Mouse (Mus musculus): ENCODE results near the gene Tomm34. TPM values are rescaled to one million over a fixed set of nuclear protein-coding genes. Genes with fewer than 3 reads are reported as not detected.

The Tomm34 gene
- total and polyA plus RNA-seq, 2 experiments, result 6.0 to 13.8 TPM

DNA sequence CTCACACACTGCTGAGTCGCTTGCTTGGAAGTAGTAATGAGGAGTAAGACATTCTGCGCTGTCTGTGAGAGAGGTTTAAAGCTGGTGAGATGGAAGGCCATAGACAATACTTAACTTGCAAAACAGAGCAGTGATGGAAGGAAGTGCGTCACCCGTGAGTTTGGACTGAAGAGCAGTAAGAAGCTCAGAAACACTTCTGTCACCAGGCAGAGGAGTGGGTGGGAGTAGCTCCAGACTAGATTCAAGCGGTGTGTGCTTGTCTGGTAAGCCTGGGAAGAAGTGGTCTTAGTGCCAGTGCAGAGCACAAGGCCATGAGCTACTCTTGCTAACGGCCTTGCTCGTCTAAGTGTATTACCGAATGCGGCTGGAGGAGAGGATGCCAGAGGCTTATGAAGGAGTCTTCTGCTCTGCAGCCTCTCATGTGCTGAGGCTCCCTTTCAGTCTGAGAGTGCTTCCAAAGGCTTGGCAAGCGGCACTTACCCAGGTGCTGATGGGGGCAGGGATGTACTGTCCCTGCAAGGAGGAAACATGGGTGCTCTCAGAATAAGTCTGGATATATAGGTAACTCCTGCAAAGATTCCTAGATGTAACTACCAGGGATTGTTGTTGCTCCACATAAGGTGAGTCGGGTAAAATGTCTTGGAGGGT, 27.8 kb upstream of the Tomm34 start:
- H3K4me3 ChIP-seq (ENCODE audit: insufficient read depth, low read depth, low read length), result no peak overlapping the region
- 95% methylated on average over 11 of the region's 11 CpGs for WGBS
- no peak for DNase-seq (ENCODE audit: extremely low read depth, low read depth, low spot score)
- no peak overlapping the region for H3K27ac ChIP-seq (replicated peaks; ENCODE audit: insufficient read depth, low read depth, low read length)
- no peaks in the 10 kb centered on the region for H3K4me1 ChIP-seq (ENCODE audit: control insufficient read depth, insufficient read depth, low read length)
- TF ChIP-seq POLR2A (IDR thresholded peaks at IDR 0.05; ENCODE audit: extremely low read depth, insufficient read depth, low read length) (no peak), CTCF (IDR thresholded peaks at IDR 0.05; ENCODE audit: low read depth, low read length) (no peak)
- no peaks in the 10 kb centered on the region for H3K79me2 ChIP-seq (ENCODE audit: control insufficient read depth, insufficient read depth, low read length)
- H3K27me3 ChIP-seq (ENCODE audit: control insufficient read depth, insufficient read depth, low read length), result no peaks in the 10 kb centered on the region
- peaks cover 32% of the 10 kb centered on the region for H3K36me3 ChIP-seq (ENCODE audit: control insufficient read depth, insufficient read depth, low read length)
- no peak overlapping the region for H3K9ac ChIP-seq (ENCODE audit: low read depth, low read length)

DNA sequence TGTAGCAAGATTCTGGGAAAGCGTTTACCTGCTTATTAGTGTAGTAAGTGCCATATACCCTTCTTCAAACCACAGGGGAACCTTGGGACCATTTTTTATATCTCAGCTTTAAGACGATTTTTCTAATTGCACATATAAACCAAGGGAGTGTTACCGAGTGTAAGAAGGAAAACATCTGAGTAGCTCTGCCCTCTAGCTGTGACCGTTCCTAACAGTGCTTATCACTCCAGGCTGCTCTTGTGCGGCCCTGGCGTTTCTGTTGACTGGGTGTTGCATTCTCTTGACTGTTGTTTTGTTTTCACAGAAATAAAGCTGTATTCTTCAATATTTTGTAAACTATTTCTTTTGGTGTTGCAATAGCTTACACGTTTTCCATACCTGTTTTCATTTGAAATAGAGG, 23.2 kb upstream of the Tomm34 start:
- TF ChIP-seq POLR2A (IDR thresholded peaks at IDR 0.05; ENCODE audit: extremely low read depth, insufficient read depth, low read length) (no peak), CTCF (IDR thresholded peaks at IDR 0.05; ENCODE audit: low read depth, low read length) (no peak)

DNA sequence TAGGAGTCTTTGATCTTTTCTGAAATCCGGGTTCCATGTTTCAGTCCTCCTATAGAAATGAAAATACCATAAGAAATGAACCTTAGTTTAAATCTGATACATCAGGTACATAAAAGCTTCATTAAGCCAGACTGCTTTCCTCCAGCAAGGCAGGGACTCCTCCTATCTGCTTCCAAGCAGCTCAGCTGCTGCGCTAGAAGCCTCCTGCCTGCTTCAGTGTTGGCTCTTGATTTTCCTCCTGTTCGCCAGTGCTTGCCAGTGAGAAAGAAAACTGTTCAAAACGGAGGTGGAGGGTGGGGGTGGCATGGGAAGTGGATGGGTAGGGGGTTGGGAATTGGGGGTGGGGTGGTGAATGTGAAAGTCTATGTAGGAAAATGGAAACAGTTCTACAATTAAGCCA, 18.5 kb upstream of the Tomm34 start:
- Histone ChIP-seq H3K27me3 (ENCODE audit: control insufficient read depth, insufficient read depth, low read length) (no peaks in the 10 kb centered on the region), H3K4me3 (ENCODE audit: insufficient read depth, low read depth, low read length) (no peak overlapping the region), H3K27ac (replicated peaks; ENCODE audit: insufficient read depth, low read depth, low read length) (no peak overlapping the region), H3K36me3 (ENCODE audit: control insufficient read depth, insufficient read depth, low read length) (peaks cover 37% of the 10 kb centered on the region), H3K79me2 (ENCODE audit: control insufficient read depth, insufficient read depth, low read length) (no peaks in the 10 kb centered on the region; the same call in 1 of the 2 replicates), H3K9ac (ENCODE audit: low read depth, low read length) (no peak overlapping the region), H3K4me1 (ENCODE audit: control insufficient read depth, insufficient read depth, low read length) (no peaks in the 10 kb centered on the region)
- TF ChIP-seq CTCF (IDR thresholded peaks at IDR 0.05; ENCODE audit: low read depth, low read length) (no peak), POLR2A (IDR thresholded peaks at IDR 0.05; ENCODE audit: extremely low read depth, insufficient read depth, low read length) (no peak)
- 94% methylated on average over 4 of the region's 4 CpGs for WGBS
- no peak for DNase-seq (ENCODE audit: extremely low read depth, low read depth, low spot score)

More for the DNA sequence above, 23.2 kb upstream of the Tomm34 start:
- Histone ChIP-seq H3K27ac (replicated peaks; ENCODE audit: insufficient read depth, low read depth, low read length) (no peak overlapping the region), H3K36me3 (ENCODE audit: control insufficient read depth, insufficient read depth, low read length) (peaks cover 35% of the 10 kb centered on the region), H3K4me1 (ENCODE audit: control insufficient read depth, insufficient read depth, low read length) (no peaks in the 10 kb centered on the region), H3K79me2 (ENCODE audit: control insufficient read depth, insufficient read depth, low read length) (no peaks in the 10 kb centered on the region), H3K9ac (ENCODE audit: low read depth, low read length) (no peak overlapping the region), H3K4me3 (ENCODE audit: insufficient read depth, low read depth, low read length) (no peak overlapping the region), H3K27me3 (ENCODE audit: control insufficient read depth, insufficient read depth, low read length) (no peaks in the 10 kb centered on the region)
- WGBS, result 77% methylated on average over 7 of the region's 7 CpGs
- DNase-seq (ENCODE audit: extremely low read depth, low read depth, low spot score), result no peak

DNA sequence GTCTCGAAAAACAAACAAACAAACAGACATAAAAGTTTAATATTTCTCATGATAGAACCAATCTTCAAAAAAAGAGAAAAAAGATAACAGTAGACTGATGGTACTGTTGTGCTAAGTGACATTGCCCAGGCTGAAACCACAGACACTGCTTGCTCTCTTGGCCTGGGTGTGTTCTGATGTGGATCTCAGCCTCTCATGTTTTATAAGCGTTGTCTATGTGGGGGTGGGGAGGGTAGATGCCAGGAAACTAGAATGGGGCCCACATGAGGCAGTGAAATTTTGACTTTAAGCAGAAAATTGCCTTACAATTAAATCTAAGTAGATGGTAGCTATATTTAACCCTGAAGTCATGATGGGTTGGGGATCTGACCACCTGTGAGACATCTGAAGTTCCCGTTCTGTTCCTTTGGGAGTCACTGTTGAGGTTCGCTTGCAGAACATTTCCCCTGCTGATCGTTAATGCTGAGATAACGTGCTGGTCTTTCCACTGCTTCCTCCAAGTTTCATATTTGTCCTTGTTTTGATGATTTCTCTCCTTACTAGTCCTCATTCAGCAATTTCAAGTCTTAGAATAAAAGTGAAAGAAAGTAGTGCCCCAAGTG, 16.5 kb upstream of the Tomm34 start:
- TF ChIP-seq POLR2A (IDR thresholded peaks at IDR 0.05; ENCODE audit: extremely low read depth, insufficient read depth, low read length) (no peak), CTCF (IDR thresholded peaks at IDR 0.05; ENCODE audit: low read depth, low read length) (no peak)
- Histone ChIP-seq H3K9ac (ENCODE audit: low read depth, low read length) (no peak overlapping the region), H3K36me3 (ENCODE audit: control insufficient read depth, insufficient read depth, low read length) (peaks cover 39% of the 10 kb centered on the region), H3K27me3 (ENCODE audit: control insufficient read depth, insufficient read depth, low read length) (no peaks in the 10 kb centered on the region), H3K4me1 (ENCODE audit: control insufficient read depth, insufficient read depth, low read length) (no peaks in the 10 kb centered on the region), H3K27ac (replicated peaks; ENCODE audit: insufficient read depth, low read depth, low read length) (no peak overlapping the region), H3K4me3 (ENCODE audit: insufficient read depth, low read depth, low read length) (no peak overlapping the region), H3K79me2 (ENCODE audit: control insufficient read depth, insufficient read depth, low read length) (no peaks in the 10 kb centered on the region; the same call in 1 of the 2 replicates)
- DNase-seq (ENCODE audit: extremely low read depth, low read depth, low spot score), result no peak
- 91% methylated on average over 6 of the region's 6 CpGs for WGBS

DNA sequence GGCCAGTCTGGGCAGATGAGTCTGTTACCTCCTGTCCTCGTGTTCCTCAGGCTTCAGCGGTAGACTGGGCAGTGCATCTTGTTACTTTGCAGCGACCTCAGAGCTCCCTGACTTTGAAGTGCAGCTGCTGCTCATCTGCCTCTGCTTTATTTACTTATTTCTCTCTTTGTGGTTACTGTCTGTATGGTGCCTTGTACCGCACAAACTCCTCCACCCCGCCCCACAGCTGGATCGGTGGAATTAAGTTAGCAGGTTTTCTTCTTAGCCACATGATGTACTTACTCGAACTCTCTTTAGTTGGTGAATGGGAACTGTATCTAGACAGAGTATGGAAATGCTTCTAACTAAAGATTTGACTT, 13.4 kb upstream of the Tomm34 start:
- H3K27ac ChIP-seq (replicated peaks; ENCODE audit: insufficient read depth, low read depth, low read length), result no peak overlapping the region
- H3K27me3 ChIP-seq (ENCODE audit: control insufficient read depth, insufficient read depth, low read length), result no peaks in the 10 kb centered on the region
- DNase-seq (ENCODE audit: extremely low read depth, low read depth, low spot score), result no peak
- no peak overlapping the region for H3K9ac ChIP-seq (ENCODE audit: low read depth, low read length)
- no peak for TF ChIP-seq CTCF (IDR thresholded peaks at IDR 0.05; ENCODE audit: low read depth, low read length)
- no peak for TF ChIP-seq POLR2A (IDR thresholded peaks at IDR 0.05; ENCODE audit: extremely low read depth, insufficient read depth, low read length)
- no peaks in the 10 kb centered on the region for H3K4me1 ChIP-seq (ENCODE audit: control insufficient read depth, insufficient read depth, low read length)
- no peaks in the 10 kb centered on the region; the same call in 1 of the 2 replicates for H3K79me2 ChIP-seq (ENCODE audit: control insufficient read depth, insufficient read depth, low read length)
- 92% methylated on average over 7 of the region's 7 CpGs for WGBS
- peaks cover 52% of the 10 kb centered on the region for H3K36me3 ChIP-seq (ENCODE audit: control insufficient read depth, insufficient read depth, low read length)
- no peak overlapping the region for H3K4me3 ChIP-seq (ENCODE audit: insufficient read depth, low read depth, low read length)
